Mouse (Mus musculus) C2C12 (cell line): ENCODE results near the gene Hectd1.

Experiments
- CEBPB ChIP-seq: IDR thresholded peaks from one replicate; pipeline ENCODE4 v1.6.1; 2011; ENCODE audit warnings: low read depth, mild to moderate bottlenecking, control low read depth, moderate library complexity
- CTCF ChIP-seq: IDR thresholded peaks from one replicate; pipeline ENCODE4 v1.5.1; 2011; ENCODE audit not compliant: control insufficient read depth, insufficient read depth, insufficient read length
- FOSL1 ChIP-seq: IDR thresholded peaks from one replicate; pipeline ENCODE4 v1.8.0; 2011; ENCODE audit warnings: mild to moderate bottlenecking, low read length; ENCODE audit not compliant: poor library complexity, insufficient read depth, severe bottlenecking
- MAX ChIP-seq: IDR thresholded peaks from one replicate; pipeline ENCODE4 v1.6.1; 2011; ENCODE audit warnings: mild to moderate bottlenecking, control low read depth

DNA sequence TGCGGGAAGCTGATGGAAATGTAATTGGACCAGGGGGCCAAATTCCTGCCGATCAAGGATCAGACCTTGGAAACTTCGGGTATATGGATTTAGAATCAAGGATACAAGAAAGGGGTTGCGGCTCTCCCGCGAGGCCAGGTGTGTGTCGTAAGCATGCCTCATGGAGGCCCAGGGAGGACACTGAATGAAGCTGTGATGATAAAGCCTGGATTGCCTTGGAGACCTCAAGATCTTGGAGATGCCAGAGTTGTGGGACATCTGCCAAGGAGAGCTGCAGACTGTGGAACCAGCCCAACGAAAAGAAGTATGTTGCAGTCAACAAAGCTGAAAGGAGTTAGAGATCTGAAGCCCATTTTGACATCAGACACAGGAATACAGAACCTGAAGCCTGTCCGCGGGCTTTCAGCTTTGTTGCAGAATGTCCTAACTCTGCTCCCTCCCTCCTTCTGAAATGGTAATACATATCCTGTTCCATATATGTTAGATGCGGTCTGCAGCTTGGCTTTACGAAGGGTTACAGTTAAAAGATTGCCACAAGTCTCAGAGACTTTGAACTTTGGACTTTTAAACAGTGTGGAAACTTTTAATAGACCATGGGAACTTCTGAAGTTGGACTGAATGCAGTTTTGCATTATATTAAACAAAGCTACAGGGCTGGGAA lies 73.3 kb downstream of the Hectd1 start:
- TF ChIP-seq CTCF (no peak), FOSL1 (no peak), MAX (no peak), CEBPB (no peak)
